Mouse (Mus musculus): ENCODE results near the gene Dph5.
"Not testable (repeated sequence)": the region's sequence is repeated elsewhere in the genome, so short reads cannot be mapped to it uniquely, and the experiment has no call there.

Gene Dph5

GRCm38 (mm10) chr3:115887427-115888309 lies at the start of gene Dph5:
Gene Dph5, plus strand, starts transcription at chr3:115887837.
- peak; percentile 94 for ATAC-seq (ENCODE audit: insufficient number of reproducible peaks, low FRiP score, low TSS enrichment)

- peak; percentile 36; the same call in 1 of the 2 replicates for ATAC-seq (ENCODE audit: insufficient number of reproducible peaks, low FRiP score, low TSS enrichment)
Measured at GRCm38 (mm10) chr3:115844566-115844965, 43.1 kb upstream of the Dph5 start.

- ATAC-seq (ENCODE audit: insufficient number of reproducible peaks, low FRiP score, low TSS enrichment) = no peak
Measured at GRCm38 (mm10) chr3:115845032-115845618, 42.5 kb upstream of the Dph5 start.

- peak; percentile 36; the same call in 1 of the 2 replicates for ATAC-seq (ENCODE audit: insufficient number of reproducible peaks, low FRiP score, low TSS enrichment)
Measured at GRCm38 (mm10) chr3:115845724-115846123, 41.9 kb upstream of the Dph5 start.

- no peak for ATAC-seq (ENCODE audit: insufficient number of reproducible peaks, low FRiP score, low TSS enrichment)
Measured at GRCm38 (mm10) chr3:115846153-115846552, 41.5 kb upstream of the Dph5 start.

- ATAC-seq (ENCODE audit: insufficient number of reproducible peaks, low FRiP score, low TSS enrichment) = no peak
Measured at GRCm38 (mm10) chr3:115848686-115849480, 38.8 kb upstream of the Dph5 start.

- no peak for ATAC-seq (ENCODE audit: insufficient number of reproducible peaks, low FRiP score, low TSS enrichment)
Measured at GRCm38 (mm10) chr3:115850946-115851345, 36.7 kb upstream of the Dph5 start.

GRCm38 (mm10) chr3:115854672-115855191 lies 32.9 kb upstream of the Dph5 start:
- ATAC-seq (ENCODE audit: insufficient number of reproducible peaks, low FRiP score, low TSS enrichment) = no peak

- no peak; the same call in 1 of the 2 replicates for ATAC-seq (ENCODE audit: insufficient number of reproducible peaks, low FRiP score, low TSS enrichment)
Measured at GRCm38 (mm10) chr3:115855576-115855975, 32.1 kb upstream of the Dph5 start.

- ATAC-seq (ENCODE audit: insufficient number of reproducible peaks, low FRiP score, low TSS enrichment) = no peak
Measured at GRCm38 (mm10) chr3:115856484-115857022, 31.1 kb upstream of the Dph5 start.

- ATAC-seq (ENCODE audit: insufficient number of reproducible peaks, low FRiP score, low TSS enrichment) = no peak
Measured at GRCm38 (mm10) chr3:115857436-115857835, 30.2 kb upstream of the Dph5 start.

GRCm38 (mm10) chr3:115858822-115859221 lies 28.8 kb upstream of the Dph5 start:
- ATAC-seq (ENCODE audit: insufficient number of reproducible peaks, low FRiP score, low TSS enrichment) = no peak

- not testable (repeated sequence) for ATAC-seq (ENCODE audit: insufficient number of reproducible peaks, low FRiP score, low TSS enrichment)
Measured at GRCm38 (mm10) chr3:115860780-115861179, 26.9 kb upstream of the Dph5 start.

- ATAC-seq (ENCODE audit: insufficient number of reproducible peaks, low FRiP score, low TSS enrichment) = no peak
Measured at GRCm38 (mm10) chr3:115863487-115863886, 24.1 kb upstream of the Dph5 start.

GRCm38 (mm10) chr3:115867150-115867549 lies 20.5 kb upstream of the Dph5 start:
- ATAC-seq (ENCODE audit: insufficient number of reproducible peaks, low FRiP score, low TSS enrichment) = no peak

- no peak for ATAC-seq (ENCODE audit: insufficient number of reproducible peaks, low FRiP score, low TSS enrichment)
Measured at GRCm38 (mm10) chr3:115867901-115868300, 19.7 kb upstream of the Dph5 start.

GRCm38 (mm10) chr3:115869360-115869759 lies 18.3 kb upstream of the Dph5 start:
- ATAC-seq (ENCODE audit: insufficient number of reproducible peaks, low FRiP score, low TSS enrichment) = no peak

GRCm38 (mm10) chr3:115875551-115875950 lies 12.1 kb upstream of the Dph5 start:
- no peak for ATAC-seq (ENCODE audit: insufficient number of reproducible peaks, low FRiP score, low TSS enrichment)

- no peak for ATAC-seq (ENCODE audit: insufficient number of reproducible peaks, low FRiP score, low TSS enrichment)
Measured at GRCm38 (mm10) chr3:115877133-115877532, 10.5 kb upstream of the Dph5 start.

- ATAC-seq (ENCODE audit: insufficient number of reproducible peaks, low FRiP score, low TSS enrichment) = no peak
Measured at GRCm38 (mm10) chr3:115884086-115884485, 3.6 kb upstream of the Dph5 start.

Measured in cerebellum, adult (tissue).